Mouse (Mus musculus) midbrain, embryonic 11.5 days (tissue): ENCODE data around the gene Ccng2. TPM values are rescaled to one million over a fixed set of nuclear protein-coding genes. Genes with fewer than 3 reads are reported as not detected.

ENCODE experiments used
- ATAC-seq: fragments of 200-750 bp; cut with Nextera tagmentation; 2 replicates; pipeline ENCODE4 v1.8.0; 2017; ENCODE audit warnings: moderate TSS enrichment, moderate library complexity; ENCODE audit not compliant: low FRiP score
- DNase-seq: peaks from one replicate; pipeline ENCODE4 v3.0.0; 2015; ENCODE audit warnings: low spot score; ENCODE audit errors: missing footprints
- H3K27ac ChIP-seq: fragments of 300-500 bp; sonication (generic); 2 replicates; pipeline ENCODE4 v1.5.1; 2014; ENCODE audit warnings: low read depth, low read length
- H3K27me3 ChIP-seq: fragments of 300-500 bp; sonication (generic); 2 replicates; pipeline ENCODE4 v1.6.1; 2014; ENCODE audit warnings: mild to moderate bottlenecking, low read length, moderate library complexity, mixed read lengths; ENCODE audit not compliant: control insufficient read depth, insufficient read depth
- H3K36me3 ChIP-seq: fragments of 300-500 bp; sonication (generic); 2 replicates; pipeline ENCODE4 v1.6.1; 2014; ENCODE audit warnings: mild to moderate bottlenecking, low read length, moderate library complexity, mixed read lengths; ENCODE audit not compliant: control insufficient read depth, insufficient read depth
- H3K4me1 ChIP-seq: fragments of 300-500 bp; sonication (generic); 2 replicates; pipeline ENCODE4 v1.6.1; 2014; ENCODE audit warnings: low read length; ENCODE audit not compliant: control insufficient read depth, insufficient read depth
- H3K4me2 ChIP-seq: fragments of 300-500 bp; sonication (generic); 2 replicates; pipeline ENCODE4 v1.6.1; 2014; ENCODE audit warnings: mild to moderate bottlenecking, moderate library complexity
- H3K4me3 ChIP-seq: fragments of 300-500 bp; sonication (generic); 2 replicates; pipeline ENCODE4 v1.5.1; 2014; ENCODE audit warnings: low read depth, low read length
- H3K9ac ChIP-seq: fragments of 300-500 bp; sonication (generic); 2 replicates; pipeline ENCODE4 v1.6.1; 2014; ENCODE audit warnings: low read length
- H3K9me3 ChIP-seq: fragments of 300-500 bp; sonication (generic); 2 replicates; pipeline ENCODE4 v1.6.1; 2016; ENCODE audit warnings: low read length; ENCODE audit not compliant: control insufficient read depth
- WGBS: fragments of 180-500 bp; shearing (Covaris S2); extraction: QIAGEN DNeasy Blood & Tissue Kit; methylation state at CpG from one replicate; pipeline ENCODE4 v1.1.7; 2014; 5-methylcytosine and 5-hydroxymethylcytosine counted together
- polyA plus RNA-seq: library from polyadenylated mRNA; unstranded; fragments of >200 nt; fragmentation: Nextera tagmentation; extraction: Ambion mirVana; gene quantifications from 2 replicates; pipeline ENCODE4 v1.2.1, GENCODE M21; 2014

The Ccng2 gene
- polyA plus RNA-seq, 1 experiment from 2014 or later, result 94.2 TPM

DNA sequence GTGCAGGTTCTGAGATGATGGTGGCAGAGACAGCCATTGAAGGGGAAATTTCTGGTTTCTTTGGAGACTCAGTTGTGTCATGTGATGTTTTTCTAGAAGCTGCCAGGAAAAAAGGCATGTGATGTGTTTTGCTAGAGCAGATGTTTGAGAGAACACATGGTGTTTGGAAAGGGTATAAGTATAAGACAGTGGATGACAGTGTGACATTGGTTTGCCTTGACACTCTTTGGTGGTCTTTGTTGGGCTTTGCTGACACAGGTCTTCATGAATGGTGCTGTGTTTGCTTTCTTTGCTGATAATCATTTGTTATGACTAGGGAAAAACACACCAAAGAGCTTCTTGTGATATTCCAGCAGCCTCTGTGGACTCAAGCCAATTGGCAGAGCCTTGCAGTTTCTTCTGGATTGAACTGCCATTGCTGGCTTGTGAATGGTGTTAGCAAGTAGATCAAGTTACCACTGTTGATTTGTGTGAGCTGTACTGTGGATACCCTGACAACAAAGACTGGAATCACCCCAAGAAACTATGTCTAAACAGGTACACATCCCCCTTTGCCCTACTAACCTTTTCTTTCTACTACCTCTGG lies 10.1 kb upstream of the Ccng2 start:
- Histone ChIP-seq H3K4me1 (no peaks in the 10 kb centered on the region), H3K36me3 (no peaks in the 10 kb centered on the region), H3K4me3 (no peak overlapping the region), H3K9me3 (no peaks in the 10 kb centered on the region), H3K4me2 (no peak overlapping the region), H3K27me3 (no peaks in the 10 kb centered on the region), H3K9ac (no peak overlapping the region), H3K27ac (no peak overlapping the region)
- DNase-seq (peak; percentile 45), ATAC-seq (no peak)

GRCm38 (mm10) chr5:93259349-93259748 lies 7.7 kb upstream of the Ccng2 start:
- Histone ChIP-seq H3K4me2 (no peak overlapping the region), H3K36me3 (no peaks in the 10 kb centered on the region), H3K4me1 (no peaks in the 10 kb centered on the region), H3K9me3 (no peaks in the 10 kb centered on the region), H3K4me3 (no peak overlapping the region), H3K27me3 (no peaks in the 10 kb centered on the region), H3K27ac (no peak overlapping the region), H3K9ac (no peak overlapping the region)
- ATAC-seq, result no peak
- no peak for DNase-seq

GRCm38 (mm10) chr5:93260983-93261382 lies 6.1 kb upstream of the Ccng2 start:
- no peak overlapping the region for H3K9ac ChIP-seq
- H3K4me2 ChIP-seq, result no peak overlapping the region
- H3K9me3 ChIP-seq, result no peaks in the 10 kb centered on the region
- H3K27me3 ChIP-seq, result no peaks in the 10 kb centered on the region
- no peak for ATAC-seq
- no peaks in the 10 kb centered on the region for H3K4me1 ChIP-seq
- WGBS, result 64% methylated on average over 3 of the region's 3 CpGs
- no peak overlapping the region for H3K27ac ChIP-seq
- H3K36me3 ChIP-seq, result no peaks in the 10 kb centered on the region
- no peak overlapping the region for H3K4me3 ChIP-seq
- DNase-seq, result no peak

DNA sequence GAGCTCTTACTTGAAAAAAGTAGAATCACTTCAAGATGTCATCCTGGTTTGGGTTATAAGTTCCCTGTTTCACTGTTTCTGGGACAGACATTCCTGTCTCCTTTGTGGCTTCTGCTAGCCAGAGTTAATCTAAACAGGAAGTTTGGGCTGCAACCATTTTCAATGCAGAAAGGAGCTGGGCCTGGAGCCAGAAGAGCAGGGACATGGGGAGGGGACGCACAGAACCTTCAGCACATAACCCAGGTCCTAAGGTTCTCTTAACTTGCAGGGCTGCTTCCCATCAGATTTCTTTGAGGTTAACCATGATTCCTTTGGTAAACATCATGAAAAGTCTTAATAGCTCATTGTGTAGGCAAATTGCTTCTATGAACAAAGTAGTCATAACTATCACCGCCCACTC lies 4.3 kb upstream of the Ccng2 start:
- Histone ChIP-seq H3K4me3 (no peak overlapping the region), H3K9me3 (no peaks in the 10 kb centered on the region), H3K27ac (no peak overlapping the region), H3K4me1 (no peaks in the 10 kb centered on the region), H3K4me2 (no peak overlapping the region), H3K9ac (no peak overlapping the region), H3K27me3 (no peaks in the 10 kb centered on the region), H3K36me3 (no peaks in the 10 kb centered on the region)
- ATAC-seq (no peak), DNase-seq (no peak)
- WGBS, result 92% methylated on average over 2 of the region's 2 CpGs

GRCm38 (mm10) chr5:93263396-93264075 lies 3.5 kb upstream of the Ccng2 start:
- 88% methylated on average over 6 of the region's 6 CpGs for WGBS
- ATAC-seq, result no peak
- no peak for DNase-seq
- H3K27ac ChIP-seq, result no peak overlapping the region
- no peak overlapping the region for H3K4me2 ChIP-seq
- H3K4me3 ChIP-seq, result no peak overlapping the region
- no peaks in the 10 kb centered on the region for H3K9me3 ChIP-seq
- H3K27me3 ChIP-seq, result no peaks in the 10 kb centered on the region
- H3K36me3 ChIP-seq, result no peaks in the 10 kb centered on the region
- H3K9ac ChIP-seq, result no peak overlapping the region
- H3K4me1 ChIP-seq, result no peaks in the 10 kb centered on the region

DNA sequence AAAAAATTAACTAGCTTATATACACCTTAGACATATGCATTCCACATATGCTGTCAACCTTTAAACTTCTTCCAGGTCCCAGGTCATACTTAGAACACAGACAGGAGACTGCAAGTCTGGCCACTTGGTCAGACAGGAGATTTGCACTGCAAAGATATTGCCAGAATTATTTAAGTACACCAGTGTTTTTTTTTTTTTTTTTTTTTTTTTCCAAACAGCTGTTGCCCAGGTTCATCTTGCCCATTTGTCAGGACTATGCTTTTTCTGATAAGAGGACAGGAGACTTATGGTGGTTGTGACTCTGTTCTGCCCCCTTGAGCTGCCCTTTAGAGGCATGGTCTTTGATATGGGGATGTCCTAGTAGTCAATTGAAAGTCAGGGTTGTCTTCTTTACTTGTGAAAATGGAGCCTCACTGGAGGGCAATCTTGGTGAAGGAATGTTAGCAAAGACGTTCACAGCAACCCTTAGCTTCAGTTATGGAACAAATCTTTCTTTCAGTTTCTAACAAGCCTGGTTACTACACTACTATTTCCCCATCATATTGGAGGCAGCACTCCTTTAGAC lies 2.8 kb upstream of the Ccng2 start:
- 85% methylated on average over 1 of the region's 1 CpGs for WGBS
- H3K36me3 ChIP-seq, result no peaks in the 10 kb centered on the region
- no peak overlapping the region for H3K4me2 ChIP-seq

DNA sequence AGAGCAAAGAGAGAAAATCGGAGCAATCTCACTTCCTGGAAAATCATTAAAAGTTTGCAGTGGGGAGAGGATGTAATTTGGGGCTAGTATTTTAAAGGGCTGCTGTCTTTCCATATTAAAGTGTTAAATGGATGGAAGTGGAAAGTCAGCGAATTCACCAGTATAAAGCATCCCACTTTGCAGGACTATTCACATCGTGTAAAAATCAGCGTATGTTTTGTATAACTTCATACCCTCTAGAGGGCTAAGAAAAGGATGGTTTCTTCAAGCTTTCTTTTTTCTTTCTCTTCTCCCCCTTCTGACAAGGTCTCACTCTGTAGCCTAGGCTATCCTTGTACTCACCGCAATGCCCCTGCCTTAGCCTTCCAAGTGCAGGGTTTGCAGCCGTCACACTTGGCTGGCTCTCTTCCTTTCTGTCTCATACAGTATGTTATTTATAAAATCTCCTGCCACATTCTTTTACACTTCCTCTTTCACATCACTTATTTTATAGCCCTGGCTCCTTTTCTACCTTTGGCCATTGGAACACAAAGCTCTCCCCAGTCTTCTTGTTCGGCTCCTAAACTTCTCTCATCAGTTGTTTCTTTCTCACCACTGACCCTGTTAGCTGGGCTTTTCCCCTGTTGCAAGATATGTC lies 1.8 kb upstream of the Ccng2 start:
- H3K4me1 ChIP-seq, result no peaks in the 10 kb centered on the region; the same call in 1 of the 2 replicates
- 90% methylated on average over 7 of the region's 7 CpGs for WGBS
- H3K36me3 ChIP-seq, result no peaks in the 10 kb centered on the region
- H3K9me3 ChIP-seq, result no peaks in the 10 kb centered on the region
- no peak for DNase-seq
- H3K4me3 ChIP-seq, result no peak overlapping the region
- H3K27ac ChIP-seq, result no peak overlapping the region
- no peak overlapping the region for H3K9ac ChIP-seq
- ATAC-seq, result no peak
- H3K4me2 ChIP-seq, result no peak overlapping the region
- H3K27me3 ChIP-seq, result no peaks in the 10 kb centered on the region

More for the DNA sequence above, 2.8 kb upstream of the Ccng2 start:
- H3K9me3 ChIP-seq, result no peaks in the 10 kb centered on the region
- no peak overlapping the region for H3K27ac ChIP-seq
- H3K27me3 ChIP-seq, result no peaks in the 10 kb centered on the region
- no peak overlapping the region for H3K4me3 ChIP-seq
- H3K4me1 ChIP-seq, result no peaks in the 10 kb centered on the region
- H3K9ac ChIP-seq, result no peak overlapping the region
- DNase-seq, result no peak
- no peak for ATAC-seq

GRCm38 (mm10) chr5:93265801-93266580 lies 1.1 kb upstream of the Ccng2 start:
- Histone ChIP-seq H3K4me1 (no peaks in the 10 kb centered on the region; the same call in 1 of the 2 replicates), H3K9ac (peak overlapping the region; percentile 64), H3K36me3 (peaks cover 5% of the 10 kb centered on the region), H3K27me3 (no peaks in the 10 kb centered on the region), H3K27ac (peak overlapping the region; percentile 74; the same call in 1 of the 2 replicates), H3K4me2 (peak overlapping the region; percentile 49; the same call in 1 of the 2 replicates), H3K9me3 (no peaks in the 10 kb centered on the region), H3K4me3 (no peak overlapping the region)
- DNase-seq, result peak; percentile 85
- no peak for ATAC-seq
- 75% methylated on average over 13 of the region's 13 CpGs for WGBS
